Mouse (Mus musculus) ES-Bruce4 (cell line): Measurements from ENCODE around the gene Gm5890.
"Not testable (repeated sequence)": the region's sequence is repeated elsewhere in the genome, so short reads cannot be mapped to it uniquely, and the experiment has no call there.

ENCODE experiments used
- CTCF ChIP-seq: IDR thresholded peaks from one replicate; pipeline ENCODE4 v1.8.1; 2011; ENCODE audit warnings: low read depth, low read length
- EP300 ChIP-seq: IDR thresholded peaks from 2 replicates; pipeline ENCODE4 v1.6.1; 2011; ENCODE audit warnings: low read depth, low read length; ENCODE audit not compliant: insufficient read depth
- POLR2A ChIP-seq: IDR thresholded peaks from one replicate; pipeline ENCODE4 v1.8.1; 2011; ENCODE audit warnings: low read length; ENCODE audit not compliant: insufficient read depth

- TF ChIP-seq CTCF, POLR2A, EP300: not testable (repeated sequence)
Observed at GRCm38 (mm10) chr7:20233728-20234127, 28.9 kb downstream of the Gm5890 start, which contains the start of gene Gm4498.
